Mouse (Mus musculus): ENCODE data around the gene Adamts2. TPM values are rescaled to one million over a fixed set of nuclear protein-coding genes. Genes with fewer than 3 reads are reported as not detected.

The Adamts2 gene
- 2.5 and 2.9 TPM in 2 replicates for polyA plus RNA-seq (2014; fragmentation: Nextera tagmentation; extraction: Ambion mirVana)

DNA sequence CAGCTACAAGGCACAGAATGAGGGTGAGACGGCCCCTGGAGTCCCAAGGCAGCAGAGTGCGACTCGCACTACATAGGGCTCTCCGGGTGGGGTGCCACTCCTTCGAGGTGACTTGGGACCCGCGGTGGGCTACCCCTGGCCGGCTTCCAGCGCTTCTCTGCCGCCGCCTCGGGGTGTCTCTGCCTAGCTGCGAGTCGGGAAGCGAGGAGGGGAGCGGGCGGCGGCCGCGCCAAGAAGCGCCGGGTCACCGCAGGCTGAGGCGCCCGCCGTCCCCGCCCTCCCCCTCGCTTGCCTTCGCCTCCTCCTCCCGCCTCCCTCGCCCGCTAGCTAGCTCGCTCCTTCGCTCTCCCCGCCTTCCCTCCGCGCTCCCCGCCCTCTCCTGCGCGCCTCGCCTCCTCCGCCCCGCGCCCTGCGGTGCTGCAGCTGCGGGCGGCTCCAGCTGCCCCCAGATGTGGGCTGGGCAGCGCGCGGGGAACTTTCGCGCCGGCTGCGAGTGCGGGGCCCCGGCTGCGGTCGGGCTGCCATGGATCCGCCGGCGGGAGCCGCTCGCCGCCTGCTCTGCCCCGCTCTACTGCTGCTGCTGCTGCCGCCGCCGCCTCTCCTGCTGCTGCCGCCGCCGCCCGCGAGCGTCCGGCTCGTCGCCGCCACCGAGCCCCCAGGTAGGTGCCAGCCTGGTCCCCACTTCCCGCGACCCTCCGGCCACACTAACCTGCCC, at the start of gene Adamts2:
Gene Adamts2 (plus strand): TSS at position 444 of the 715 bp plus-strand sequence.
- no peak within 1 kb of the TSS for H3K27ac ChIP-seq (ENCODE audit: low read depth, low read length)
- peak within 1 kb of the TSS; percentile 62 for H3K9ac ChIP-seq (ENCODE audit: low read depth, low read length)
- H3K9me3 ChIP-seq (replicated peaks; ENCODE audit: control insufficient read depth, low read length), result no peaks in the 10 kb centered on the region
- H3K36me3 ChIP-seq (ENCODE audit: control insufficient read depth, insufficient read depth, low read length), result no peaks in the 10 kb centered on the region
- H3K4me2 ChIP-seq, result peak within 1 kb of the TSS; percentile 98
- ATAC-seq (replicated peaks; ENCODE audit: insufficient number of reproducible peaks, low FRiP score, low TSS enrichment), result peak; percentile 23; the same call in 1 of the 2 replicates
- peaks cover 80% of the 10 kb centered on the region for H3K27me3 ChIP-seq (ENCODE audit: control insufficient read depth, insufficient read depth, low read length)
- WGBS (ENCODE audit: insufficient replicate concordance), result under 1% methylated on average over 53 of the region's 82 CpGs
- peak within 1 kb of the TSS; percentile 66 for H3K4me3 ChIP-seq (ENCODE audit: low read depth, low read length)
- peaks cover 7% of the 10 kb centered on the region for H3K4me1 ChIP-seq (ENCODE audit: control insufficient read depth, insufficient read depth, low read length)

DNA sequence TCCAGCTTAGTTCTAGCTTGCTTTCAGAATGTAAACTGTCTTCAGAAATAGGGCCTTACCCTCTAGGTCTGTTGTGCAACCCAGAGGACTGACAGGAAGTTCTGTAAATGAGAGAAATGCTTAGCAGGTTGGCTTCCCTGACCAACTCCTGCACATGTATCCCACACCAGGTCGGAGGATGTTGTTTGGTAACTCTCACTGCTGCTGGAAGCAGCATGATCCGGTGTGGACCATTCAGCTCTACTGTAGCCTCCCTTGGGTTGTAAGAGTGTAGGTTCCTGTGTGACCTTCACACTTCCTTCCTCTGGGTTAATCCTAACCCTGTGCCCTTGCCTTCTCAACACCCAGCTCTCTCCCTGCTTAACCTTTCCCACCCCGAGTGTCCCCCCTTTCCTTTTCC, 44.8 kb upstream of the Adamts2 start:
- H3K4me2 ChIP-seq, result no peak overlapping the region
- H3K9ac ChIP-seq (ENCODE audit: low read depth, low read length), result no peak overlapping the region
- no peak overlapping the region for H3K4me3 ChIP-seq (ENCODE audit: low read depth, low read length)
- H3K4me1 ChIP-seq (ENCODE audit: control insufficient read depth, insufficient read depth, low read length), result no peaks in the 10 kb centered on the region
- no peaks in the 10 kb centered on the region for H3K36me3 ChIP-seq (ENCODE audit: control insufficient read depth, insufficient read depth, low read length)
- H3K27me3 ChIP-seq (ENCODE audit: control insufficient read depth, insufficient read depth, low read length), result no peaks in the 10 kb centered on the region
- H3K9me3 ChIP-seq (replicated peaks; ENCODE audit: control insufficient read depth, low read length), result peaks cover 3% of the 10 kb centered on the region; the same call in 1 of the 2 replicates
- WGBS (ENCODE audit: insufficient replicate concordance), result 87% methylated on average over 3 of the region's 3 CpGs
- H3K27ac ChIP-seq (ENCODE audit: low read depth, low read length), result no peak overlapping the region
- no peak for ATAC-seq (replicated peaks; ENCODE audit: insufficient number of reproducible peaks, low FRiP score, low TSS enrichment)

DNA sequence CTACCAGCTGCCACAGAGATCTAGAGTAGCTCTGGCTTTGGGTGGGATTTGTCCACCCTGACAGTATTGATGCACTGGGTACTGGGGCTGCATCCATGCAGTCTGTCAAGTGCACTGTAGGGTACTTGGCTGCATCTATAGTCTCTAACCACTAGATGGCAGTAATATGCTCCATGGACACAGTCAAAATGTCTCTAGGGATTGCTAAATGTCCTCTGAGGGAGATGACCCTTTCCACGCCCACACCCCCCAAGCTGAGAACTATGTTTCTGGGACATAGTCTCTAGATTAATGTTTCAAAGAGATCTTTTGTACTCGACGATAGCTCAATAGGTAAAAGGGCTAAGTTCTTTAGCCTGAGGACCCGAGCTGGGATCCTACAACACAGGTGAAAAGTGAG, 42.8 kb upstream of the Adamts2 start:
- Histone ChIP-seq H3K4me2 (no peak overlapping the region), H3K9me3 (replicated peaks; ENCODE audit: control insufficient read depth, low read length) (peaks cover 3% of the 10 kb centered on the region; the same call in 1 of the 2 replicates), H3K4me3 (ENCODE audit: low read depth, low read length) (no peak overlapping the region), H3K4me1 (ENCODE audit: control insufficient read depth, insufficient read depth, low read length) (no peaks in the 10 kb centered on the region), H3K27ac (ENCODE audit: low read depth, low read length) (no peak overlapping the region), H3K36me3 (ENCODE audit: control insufficient read depth, insufficient read depth, low read length) (no peaks in the 10 kb centered on the region), H3K27me3 (ENCODE audit: control insufficient read depth, insufficient read depth, low read length) (no peaks in the 10 kb centered on the region), H3K9ac (ENCODE audit: low read depth, low read length) (no peak overlapping the region)
- ATAC-seq (replicated peaks; ENCODE audit: insufficient number of reproducible peaks, low FRiP score, low TSS enrichment), result no peak
- WGBS (ENCODE audit: insufficient replicate concordance), result 25% methylated on average over 4 of the region's 4 CpGs

DNA sequence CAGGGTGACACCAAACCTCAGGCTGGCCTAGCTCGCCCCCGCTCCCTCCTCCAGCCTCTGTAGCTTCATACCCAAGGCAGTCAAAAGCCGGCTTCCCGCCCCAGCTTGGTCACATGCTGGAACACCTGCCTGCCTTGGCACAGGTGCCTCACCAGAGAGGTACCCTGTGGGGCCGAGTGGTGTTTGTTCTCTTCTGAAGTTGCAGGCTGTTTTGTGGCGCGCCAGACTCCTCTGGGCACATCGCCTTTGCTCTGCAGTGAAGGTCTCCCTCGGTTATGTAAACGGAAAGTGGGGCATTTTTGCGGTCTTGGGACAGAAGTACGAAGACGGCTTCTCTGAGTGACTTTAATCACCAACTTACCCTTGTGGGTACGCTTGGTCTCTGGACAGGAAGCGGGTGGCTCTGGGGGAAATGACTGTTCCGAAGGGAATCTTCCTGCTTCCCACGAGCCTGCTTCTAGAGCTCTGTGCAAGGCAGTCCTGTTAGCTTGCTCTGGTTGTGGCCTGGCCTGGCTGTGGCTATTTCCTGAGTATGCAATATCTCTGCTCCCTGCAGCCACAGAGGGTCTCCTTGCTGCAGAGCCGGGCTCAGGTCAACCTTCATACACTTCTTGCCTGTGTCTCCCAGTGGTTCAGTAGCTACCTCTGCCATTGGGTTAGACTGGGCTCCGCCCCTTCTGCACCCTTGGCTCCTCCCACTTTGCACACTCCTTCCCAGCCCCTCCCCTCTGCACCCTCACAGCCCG, 36.2 kb upstream of the Adamts2 start:
- H3K4me1 ChIP-seq (ENCODE audit: control insufficient read depth, insufficient read depth, low read length), result no peaks in the 10 kb centered on the region

DNA sequence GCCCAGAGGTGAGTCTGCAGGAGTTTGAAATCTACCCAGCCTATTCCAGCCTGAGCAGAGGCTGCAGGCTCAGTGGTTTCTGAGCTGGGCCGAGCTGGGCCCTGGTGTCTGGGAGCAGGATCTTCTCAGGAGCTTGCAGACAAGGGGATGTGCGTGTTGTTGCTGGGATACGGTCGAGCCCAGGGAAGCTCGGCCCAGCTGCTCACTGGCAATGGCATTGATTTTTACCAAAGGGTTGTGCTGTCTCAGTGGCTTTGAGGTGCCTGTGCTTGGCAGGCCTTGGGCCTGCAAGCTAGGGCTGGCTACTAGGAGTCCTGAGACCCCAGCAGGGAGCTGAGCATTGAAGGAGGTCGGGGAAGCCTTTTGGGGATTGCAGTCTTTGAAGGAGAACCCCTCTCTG, 30.4 kb upstream of the Adamts2 start:
- H3K36me3 ChIP-seq (ENCODE audit: control insufficient read depth, insufficient read depth, low read length), result no peaks in the 10 kb centered on the region
- H3K9me3 ChIP-seq (replicated peaks; ENCODE audit: control insufficient read depth, low read length), result no peaks in the 10 kb centered on the region
- H3K4me3 ChIP-seq (ENCODE audit: low read depth, low read length), result no peak overlapping the region
- no peaks in the 10 kb centered on the region for H3K4me1 ChIP-seq (ENCODE audit: control insufficient read depth, insufficient read depth, low read length)
- H3K27me3 ChIP-seq (ENCODE audit: control insufficient read depth, insufficient read depth, low read length), result 0 out of 2 replicates have a peak, but pooled peaks cover 2% of the 10 kb centered on the region
- ATAC-seq (replicated peaks; ENCODE audit: insufficient number of reproducible peaks, low FRiP score, low TSS enrichment), result no peak
- no peak overlapping the region for H3K4me2 ChIP-seq
- no peak overlapping the region for H3K9ac ChIP-seq (ENCODE audit: low read depth, low read length)
- H3K27ac ChIP-seq (ENCODE audit: low read depth, low read length), result no peak overlapping the region
- WGBS (ENCODE audit: insufficient replicate concordance), result 66% methylated on average over 6 of the region's 6 CpGs

More for the DNA sequence above, 36.2 kb upstream of the Adamts2 start:
- no peak overlapping the region for H3K9ac ChIP-seq (ENCODE audit: low read depth, low read length)
- no peaks in the 10 kb centered on the region for H3K9me3 ChIP-seq (replicated peaks; ENCODE audit: control insufficient read depth, low read length)
- no peak for ATAC-seq (replicated peaks; ENCODE audit: insufficient number of reproducible peaks, low FRiP score, low TSS enrichment)
- H3K4me3 ChIP-seq (ENCODE audit: low read depth, low read length), result no peak overlapping the region
- no peaks in the 10 kb centered on the region for H3K36me3 ChIP-seq (ENCODE audit: control insufficient read depth, insufficient read depth, low read length)
- peaks cover under 1% of the 10 kb centered on the region; the same call in 1 of the 2 replicates for H3K27me3 ChIP-seq (ENCODE audit: control insufficient read depth, insufficient read depth, low read length)
- peak overlapping the region; percentile 20 for H3K4me2 ChIP-seq
- no peak overlapping the region for H3K27ac ChIP-seq (ENCODE audit: low read depth, low read length)
- WGBS (ENCODE audit: insufficient replicate concordance), result 65% methylated on average over 20 of the region's 20 CpGs

DNA sequence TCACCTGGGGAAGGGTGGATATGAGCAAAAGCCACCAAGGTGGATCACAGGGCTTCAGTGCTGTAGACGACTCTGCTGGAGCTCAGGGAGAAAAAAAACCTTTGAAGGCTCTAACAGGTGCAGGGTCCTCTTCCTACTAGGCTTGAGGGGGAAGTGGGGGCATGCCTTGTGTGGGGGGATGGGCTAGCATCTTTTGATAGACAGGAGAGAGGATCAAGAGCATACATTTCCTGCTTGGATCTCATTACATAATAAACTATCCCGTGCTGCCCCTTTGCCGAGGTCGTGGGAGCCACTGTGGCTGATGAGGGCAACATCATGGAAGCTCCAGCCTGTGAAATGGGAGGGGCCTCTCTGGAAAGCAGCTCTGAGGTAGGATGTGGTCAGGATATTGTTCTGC, 25.4 kb upstream of the Adamts2 start:
- no peak overlapping the region for H3K27ac ChIP-seq (ENCODE audit: low read depth, low read length)

DNA sequence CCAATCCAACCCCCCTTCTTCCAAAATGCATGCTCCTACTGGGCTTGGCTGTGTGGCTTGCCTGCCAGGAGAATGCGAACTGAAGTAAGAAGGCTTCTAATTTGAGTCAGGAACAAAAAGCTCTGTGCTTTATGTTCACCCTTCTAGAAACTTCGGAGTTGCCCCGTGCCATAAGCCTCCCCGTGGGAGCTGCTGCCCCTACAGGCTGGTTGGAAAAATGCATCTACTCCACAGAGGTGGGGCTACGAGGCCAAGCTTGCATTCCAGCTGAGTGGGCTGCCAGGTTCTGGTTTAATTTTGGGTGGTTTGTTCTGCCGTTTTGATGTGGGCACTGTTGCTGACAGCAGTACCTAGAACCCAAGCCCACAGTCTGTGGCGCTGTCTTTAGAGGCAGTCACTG, 14.9 kb upstream of the Adamts2 start:
- H3K4me2 ChIP-seq, result no peak overlapping the region
- H3K4me3 ChIP-seq (ENCODE audit: low read depth, low read length), result no peak overlapping the region
- H3K9ac ChIP-seq (ENCODE audit: low read depth, low read length), result no peak overlapping the region
- H3K4me1 ChIP-seq (ENCODE audit: control insufficient read depth, insufficient read depth, low read length), result no peaks in the 10 kb centered on the region
- no peak for ATAC-seq (replicated peaks; ENCODE audit: insufficient number of reproducible peaks, low FRiP score, low TSS enrichment)
- WGBS (ENCODE audit: insufficient replicate concordance), result 50% methylated on average over 7 of the region's 7 CpGs
- no peaks in the 10 kb centered on the region for H3K27me3 ChIP-seq (ENCODE audit: control insufficient read depth, insufficient read depth, low read length)
- H3K27ac ChIP-seq (ENCODE audit: low read depth, low read length), result no peak overlapping the region
- H3K36me3 ChIP-seq (ENCODE audit: control insufficient read depth, insufficient read depth, low read length), result no peaks in the 10 kb centered on the region
- H3K9me3 ChIP-seq (replicated peaks; ENCODE audit: control insufficient read depth, low read length), result no peaks in the 10 kb centered on the region; the same call in 1 of the 2 replicates

More for the DNA sequence above, 25.4 kb upstream of the Adamts2 start:
- ATAC-seq (replicated peaks; ENCODE audit: insufficient number of reproducible peaks, low FRiP score, low TSS enrichment), result no peak
- H3K4me2 ChIP-seq, result no peak overlapping the region
- H3K4me3 ChIP-seq (ENCODE audit: low read depth, low read length), result no peak overlapping the region
- no peaks in the 10 kb centered on the region for H3K4me1 ChIP-seq (ENCODE audit: control insufficient read depth, insufficient read depth, low read length)
- H3K36me3 ChIP-seq (ENCODE audit: control insufficient read depth, insufficient read depth, low read length), result no peaks in the 10 kb centered on the region
- no peak overlapping the region for H3K9ac ChIP-seq (ENCODE audit: low read depth, low read length)
- H3K9me3 ChIP-seq (replicated peaks; ENCODE audit: control insufficient read depth, low read length), result no peaks in the 10 kb centered on the region
- H3K27me3 ChIP-seq (ENCODE audit: control insufficient read depth, insufficient read depth, low read length), result no peaks in the 10 kb centered on the region
- 51% methylated on average over 4 of the region's 4 CpGs for WGBS (ENCODE audit: insufficient replicate concordance)

DNA sequence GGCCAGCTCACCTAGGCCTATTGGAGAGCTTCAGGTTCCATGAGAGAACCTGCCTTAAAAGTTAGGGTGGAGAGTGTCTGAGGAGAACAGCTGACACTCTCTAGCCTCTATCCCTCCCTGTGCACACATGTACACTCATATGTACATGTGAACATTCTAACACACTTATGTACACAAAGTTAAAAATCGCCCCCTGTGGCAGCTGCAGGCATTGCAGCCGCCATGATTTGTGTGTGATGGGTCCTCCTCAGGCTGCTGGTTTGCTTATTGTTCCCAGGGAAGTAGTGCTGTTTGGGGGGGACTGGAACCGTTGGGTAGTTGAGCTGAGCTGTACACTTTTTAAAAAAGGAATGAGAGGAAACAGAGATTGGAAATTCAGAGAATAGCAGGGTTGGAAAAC, 14.1 kb upstream of the Adamts2 start:
- H3K4me2 ChIP-seq, result no peak overlapping the region
- no peak overlapping the region for H3K9ac ChIP-seq (ENCODE audit: low read depth, low read length)
- H3K4me1 ChIP-seq (ENCODE audit: control insufficient read depth, insufficient read depth, low read length), result no peaks in the 10 kb centered on the region
- no peak for ATAC-seq (replicated peaks; ENCODE audit: insufficient number of reproducible peaks, low FRiP score, low TSS enrichment)
- WGBS (ENCODE audit: insufficient replicate concordance), result 12% methylated on average over 3 of the region's 3 CpGs
- no peaks in the 10 kb centered on the region for H3K36me3 ChIP-seq (ENCODE audit: control insufficient read depth, insufficient read depth, low read length)
- H3K27ac ChIP-seq (ENCODE audit: low read depth, low read length), result no peak overlapping the region
- H3K9me3 ChIP-seq (replicated peaks; ENCODE audit: control insufficient read depth, low read length), result no peaks in the 10 kb centered on the region; the same call in 1 of the 2 replicates
- no peaks in the 10 kb centered on the region for H3K27me3 ChIP-seq (ENCODE audit: control insufficient read depth, insufficient read depth, low read length)
- H3K4me3 ChIP-seq (ENCODE audit: low read depth, low read length), result no peak overlapping the region

Measured in heart, embryonic 11.5 days (tissue).